Mouse (Mus musculus): ENCODE measurements around the gene Gm10408.
"Not testable (repeated sequence)": the region's sequence is repeated elsewhere in the genome, so short reads cannot be mapped to it uniquely, and the experiment has no call there.

The Gm10408 gene

GRCm38 (mm10) chr14:3449079-3449478 is at the start of gene Gm10408:
Gene Gm10408 (plus strand): TSS chr14:3449379.
- not testable (repeated sequence) for DNase-seq (ENCODE audit: low spot score)

GRCm38 (mm10) chr14:3412314-3412713 is 36.9 kb upstream of the Gm10408 start, which contains the start of gene Gm10409:
Gene Gm10409 (plus strand): TSS chr14:3412614.
- not testable (repeated sequence) for DNase-seq (ENCODE audit: low spot score)

GRCm38 (mm10) chr14:3427803-3428202 is 21.4 kb upstream of the Gm10408 start, which contains the start of gene Gm3005:
Gene Gm3005 (plus strand): TSS chr14:3428103.
- not testable (repeated sequence) for DNase-seq (ENCODE audit: low spot score)

Measured in ovary, postnatal 36 days (tissue).